Mouse (Mus musculus): ENCODE measurements at regions not wholly inside any gene's neighbourhood (a gene's known extent, or its start where the extent isn't known, plus 50 kb on each side); places are given as distances from the start of the nearest gene placed in this dataset.

GRCm38 (mm10) chr13:112039422-112040145, 230.8 kb upstream of the Map3k1 start:
- Histone ChIP-seq H3K4me1 (ENCODE audit: control insufficient read depth, insufficient read depth, low read length) (no peaks in the 10 kb centered on the region), H3K27ac (ENCODE audit: insufficient read depth, low read depth, low read length) (no peak overlapping the region), H3K4me3 (ENCODE audit: insufficient read depth, low read depth, low read length) (no peak overlapping the region)
- TF ChIP-seq POLR2A (IDR thresholded peaks at IDR 0.05; ENCODE audit: insufficient read depth, low read depth, low read length) (no peak), CTCF (IDR thresholded peaks at IDR 0.05; ENCODE audit: insufficient read depth, low read depth, low read length) (no peak)
- 87% methylated on average over 7 of the region's 7 CpGs for WGBS

- Histone ChIP-seq H3K27ac (ENCODE audit: insufficient read depth, low read depth, low read length) (no peak overlapping the region), H3K4me1 (ENCODE audit: control insufficient read depth, insufficient read depth, low read length) (no peaks in the 10 kb centered on the region), H3K4me3 (ENCODE audit: insufficient read depth, low read depth, low read length) (no peak overlapping the region)
- 94% methylated on average over 13 of the region's 13 CpGs for WGBS
- no peak for TF ChIP-seq CTCF (IDR thresholded peaks at IDR 0.05; ENCODE audit: insufficient read depth, low read depth, low read length)
- no peak for TF ChIP-seq POLR2A (IDR thresholded peaks at IDR 0.05; ENCODE audit: insufficient read depth, low read depth, low read length)
Observed at GRCm38 (mm10) chr13:112043524-112044246, 234.9 kb upstream of the Map3k1 start.

- TF ChIP-seq POLR2A (IDR thresholded peaks at IDR 0.05; ENCODE audit: insufficient read depth, low read depth, low read length): no peak
- TF ChIP-seq CTCF (IDR thresholded peaks at IDR 0.05; ENCODE audit: insufficient read depth, low read depth, low read length): no peak
- H3K4me3 ChIP-seq (ENCODE audit: insufficient read depth, low read depth, low read length): no peak overlapping the region
- no peak overlapping the region for H3K27ac ChIP-seq (ENCODE audit: insufficient read depth, low read depth, low read length)
- WGBS: 90% methylated on average over 5 of the region's 5 CpGs
- no peaks in the 10 kb centered on the region for H3K4me1 ChIP-seq (ENCODE audit: control insufficient read depth, insufficient read depth, low read length)
Observed at GRCm38 (mm10) chr13:112044372-112044771, 235.6 kb upstream of the Map3k1 start.

GRCm38 (mm10) chr13:112046247-112047211, 237.7 kb upstream of the Map3k1 start:
- Histone ChIP-seq H3K4me1 (ENCODE audit: control insufficient read depth, insufficient read depth, low read length) (no peaks in the 10 kb centered on the region), H3K4me3 (ENCODE audit: insufficient read depth, low read depth, low read length) (no peak overlapping the region), H3K27ac (ENCODE audit: insufficient read depth, low read depth, low read length) (no peak overlapping the region)
- WGBS: 89% methylated on average over 15 of the region's 15 CpGs
- no peak for TF ChIP-seq POLR2A (IDR thresholded peaks at IDR 0.05; ENCODE audit: insufficient read depth, low read depth, low read length)
- no peak for TF ChIP-seq CTCF (IDR thresholded peaks at IDR 0.05; ENCODE audit: insufficient read depth, low read depth, low read length)

- WGBS: 74% methylated on average over 3 of the region's 3 CpGs
- H3K4me1 ChIP-seq (ENCODE audit: control insufficient read depth, insufficient read depth, low read length): no peaks in the 10 kb centered on the region
- H3K27ac ChIP-seq (ENCODE audit: insufficient read depth, low read depth, low read length): no peak overlapping the region
- no peak overlapping the region for H3K4me3 ChIP-seq (ENCODE audit: insufficient read depth, low read depth, low read length)
- TF ChIP-seq CTCF (IDR thresholded peaks at IDR 0.05; ENCODE audit: insufficient read depth, low read depth, low read length) (no peak), POLR2A (IDR thresholded peaks at IDR 0.05; ENCODE audit: insufficient read depth, low read depth, low read length) (no peak)
Observed at GRCm38 (mm10) chr13:112047408-112047807, 238.6 kb upstream of the Map3k1 start.

- 82% methylated on average over 13 of the region's 13 CpGs for WGBS
- Histone ChIP-seq H3K4me1 (ENCODE audit: control insufficient read depth, insufficient read depth, low read length) (no peaks in the 10 kb centered on the region), H3K27ac (ENCODE audit: insufficient read depth, low read depth, low read length) (no peak overlapping the region), H3K4me3 (ENCODE audit: insufficient read depth, low read depth, low read length) (no peak overlapping the region)
- TF ChIP-seq POLR2A (IDR thresholded peaks at IDR 0.05; ENCODE audit: insufficient read depth, low read depth, low read length): no peak
Observed at GRCm38 (mm10) chr13:112047874-112048273, 239.1 kb upstream of the Map3k1 start.

- 94% methylated on average over 6 of the region's 6 CpGs for WGBS
- Histone ChIP-seq H3K4me3 (ENCODE audit: insufficient read depth, low read depth, low read length) (no peak overlapping the region), H3K4me1 (ENCODE audit: control insufficient read depth, insufficient read depth, low read length) (no peaks in the 10 kb centered on the region), H3K27ac (ENCODE audit: insufficient read depth, low read depth, low read length) (no peak overlapping the region)
- TF ChIP-seq POLR2A (IDR thresholded peaks at IDR 0.05; ENCODE audit: insufficient read depth, low read depth, low read length) (no peak), CTCF (IDR thresholded peaks at IDR 0.05; ENCODE audit: insufficient read depth, low read depth, low read length) (no peak)
Observed at GRCm38 (mm10) chr13:112048327-112048726, 239.5 kb upstream of the Map3k1 start.

- H3K4me3 ChIP-seq (ENCODE audit: insufficient read depth, low read depth, low read length): no peak overlapping the region
- WGBS: 95% methylated on average over 11 of the region's 11 CpGs
- no peaks in the 10 kb centered on the region for H3K4me1 ChIP-seq (ENCODE audit: control insufficient read depth, insufficient read depth, low read length)
- TF ChIP-seq CTCF (IDR thresholded peaks at IDR 0.05; ENCODE audit: insufficient read depth, low read depth, low read length) (no peak), POLR2A (IDR thresholded peaks at IDR 0.05; ENCODE audit: insufficient read depth, low read depth, low read length) (no peak)
- H3K27ac ChIP-seq (ENCODE audit: insufficient read depth, low read depth, low read length): no peak overlapping the region
Observed at GRCm38 (mm10) chr13:112050892-112051291, 237.4 kb upstream of the Ankrd55 start.

Measured in olfactory bulb, adult 2 months (tissue).